Mouse (Mus musculus) macrophage (primary cell): ENCODE results near the gene Svop. TPM values are rescaled to one million over a fixed set of nuclear protein-coding genes. Genes with fewer than 3 reads are reported as not detected.

Source experiments
- H3K27ac ChIP-seq: fragments of 350-480 bp; formaldehyde crosslinking; 2 replicates; pipeline ENCODE4 v1.9.0; 2021
- H3K36me3 ChIP-seq: fragments of 350-480 bp; formaldehyde crosslinking; 2 replicates; pipeline ENCODE4 v1.9.0; 2021; ENCODE audit errors: inconsistent target
- H3K4me3 ChIP-seq: fragments of 350-480 bp; formaldehyde crosslinking; 2 replicates; pipeline ENCODE4 v1.9.0; 2021; ENCODE audit errors: inconsistent target
- H3K79me2 ChIP-seq: fragments of 350-480 bp; formaldehyde crosslinking; 2 replicates; pipeline ENCODE4 v1.9.0; 2021; ENCODE audit errors: inconsistent target
- WGBS: methylation state at CpG from one replicate; pipeline ENCODE4 v1.1.7; 2026; ENCODE audit warnings: inconsistent platforms; ENCODE audit not compliant: missing documents; 5-methylcytosine and 5-hydroxymethylcytosine counted together
- polyA plus RNA-seq: library from polyadenylated mRNA; stranded (reverse); fragments of 250-400 nt; gene quantifications from 3 replicates; pipeline ENCODE4 v1.2.4, GENCODE M21; 2018; ENCODE audit warnings: inconsistent platforms
- total RNA-seq, 78 experiments: library from RNA; depleted of rRNA; stranded (reverse); fragments of 250-400 nt; gene quantifications; 1 replicate in 9 of 78; 2 replicates in 24 of 78; 3 replicates in 43 of 78; 4 replicates in 2 of 78; pipeline ENCODE4 v1.2.4; 2018; ENCODE audit warnings: inconsistent platforms in 56 of 78

Gene Svop
- total RNA-seq (2018; cell fraction: chromatin; rRNA removed) = not detected
- not detected for total RNA-seq (2018; cell fraction: cytosol; rRNA removed)
- not detected for total RNA-seq (2018; cell fraction: nucleus; rRNA removed)
- not detected in 3 replicates for polyA plus RNA-seq

DNA sequence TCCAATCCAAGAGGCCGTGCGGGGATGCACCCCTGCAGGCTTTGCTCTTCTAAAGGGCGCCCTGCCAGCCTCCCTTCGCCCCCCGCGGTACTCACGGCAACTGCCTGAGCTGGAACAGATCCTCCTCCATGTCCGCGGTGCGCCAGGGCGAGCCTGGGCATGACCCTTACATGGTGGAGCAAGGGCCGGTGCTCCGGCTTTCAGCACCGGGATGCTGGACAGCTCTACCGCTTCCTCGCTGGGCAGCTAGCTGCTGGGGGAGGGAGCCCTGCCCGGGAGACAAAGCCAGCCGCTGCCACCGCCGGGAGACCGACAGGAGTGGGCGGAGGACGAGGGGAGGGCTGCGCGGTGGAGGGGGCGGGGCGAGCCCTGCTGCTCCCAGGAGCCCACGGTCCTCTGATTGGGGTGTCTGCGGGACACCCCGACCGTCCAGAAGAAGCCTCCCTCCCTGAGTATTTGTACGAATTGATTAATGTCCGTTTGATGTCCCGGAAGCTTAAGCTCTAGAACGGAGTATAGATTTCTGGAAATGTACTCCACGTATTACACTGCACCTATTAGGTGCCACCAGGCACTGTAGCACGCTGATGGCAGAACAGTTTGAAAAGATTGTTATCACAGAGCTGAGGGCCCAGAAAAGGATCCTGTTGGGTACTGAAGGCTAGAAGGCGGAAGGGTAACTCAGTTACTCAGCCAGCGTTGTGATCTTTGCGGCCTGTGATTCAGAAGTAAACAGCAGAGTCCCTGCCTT is at the start of gene Svop:
TSS of gene Svop (minus strand) at position 514 of the 751 bp plus-strand sequence.
- 4% methylated on average over 40 of the region's 40 CpGs for WGBS
- H3K27ac ChIP-seq = no peak within 1 kb of the TSS
- no peaks in the 10 kb centered on the region for H3K36me3 ChIP-seq
- no peak within 1 kb of the TSS for H3K4me3 ChIP-seq
- no peaks in the 10 kb centered on the region for H3K79me2 ChIP-seq

- H3K79me2 ChIP-seq = no peaks in the 10 kb centered on the region
- no peak overlapping the region for H3K27ac ChIP-seq
- 72% methylated on average over 9 of the region's 9 CpGs for WGBS
- H3K36me3 ChIP-seq = no peaks in the 10 kb centered on the region
- H3K4me3 ChIP-seq = no peak overlapping the region
Measured at GRCm38 (mm10) chr5:114139175-114139574, 47.8 kb upstream of the Svop start.

DNA sequence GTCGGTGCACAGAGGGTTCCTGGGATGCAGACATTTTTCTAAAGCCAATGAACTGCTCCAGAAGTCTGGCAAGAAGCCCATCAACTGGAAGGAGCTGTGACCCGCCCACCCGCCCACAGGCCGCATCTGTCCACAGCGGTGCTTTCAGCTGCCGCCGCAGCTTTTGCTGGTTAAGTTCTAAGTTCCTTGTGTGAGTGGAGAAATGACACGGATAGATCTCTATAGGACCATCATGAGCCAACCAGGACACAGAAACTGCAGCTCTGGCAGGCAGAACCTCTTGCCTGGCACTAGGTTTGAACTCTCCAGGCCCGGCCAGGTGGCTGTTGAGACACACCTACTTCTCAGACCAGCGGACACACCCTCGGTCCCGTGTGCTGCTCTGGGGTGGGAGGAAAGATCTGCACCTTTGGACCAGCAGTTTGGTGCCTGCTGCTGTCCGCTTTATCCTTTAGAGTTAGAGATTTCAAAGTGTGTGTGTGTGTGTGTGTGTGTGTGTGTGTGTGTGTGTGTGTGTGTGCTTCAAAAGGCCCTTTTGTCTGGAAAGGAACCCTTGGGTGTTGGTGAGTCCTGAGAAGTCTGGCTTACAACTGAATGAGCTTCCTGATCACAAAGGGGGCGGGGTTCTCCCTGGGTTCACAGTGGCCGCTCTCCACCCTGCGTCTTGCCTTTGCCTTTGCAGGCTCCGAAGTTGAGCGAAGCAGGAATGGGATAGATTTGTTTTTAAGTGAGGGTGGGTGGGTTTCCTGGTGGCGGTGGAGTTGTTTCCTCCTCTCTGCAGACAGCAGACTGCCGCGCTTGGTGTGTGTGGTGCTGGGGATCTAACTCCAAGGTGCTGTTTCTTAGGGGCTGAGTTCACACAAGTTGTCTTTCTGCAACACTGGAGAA is 47.2 kb upstream of the Svop start:
- H3K36me3 ChIP-seq = no peaks in the 10 kb centered on the region
- no peak overlapping the region for H3K4me3 ChIP-seq
- 91% methylated on average over 15 of the region's 21 CpGs for WGBS
- no peak overlapping the region for H3K27ac ChIP-seq
- H3K79me2 ChIP-seq = no peaks in the 10 kb centered on the region

GRCm38 (mm10) chr5:114137481-114138276 is 46.3 kb upstream of the Svop start:
- no peak overlapping the region for H3K4me3 ChIP-seq
- 96% methylated on average over 15 of the region's 15 CpGs for WGBS
- H3K79me2 ChIP-seq = no peaks in the 10 kb centered on the region
- H3K27ac ChIP-seq = no peak overlapping the region
- H3K36me3 ChIP-seq = no peaks in the 10 kb centered on the region

DNA sequence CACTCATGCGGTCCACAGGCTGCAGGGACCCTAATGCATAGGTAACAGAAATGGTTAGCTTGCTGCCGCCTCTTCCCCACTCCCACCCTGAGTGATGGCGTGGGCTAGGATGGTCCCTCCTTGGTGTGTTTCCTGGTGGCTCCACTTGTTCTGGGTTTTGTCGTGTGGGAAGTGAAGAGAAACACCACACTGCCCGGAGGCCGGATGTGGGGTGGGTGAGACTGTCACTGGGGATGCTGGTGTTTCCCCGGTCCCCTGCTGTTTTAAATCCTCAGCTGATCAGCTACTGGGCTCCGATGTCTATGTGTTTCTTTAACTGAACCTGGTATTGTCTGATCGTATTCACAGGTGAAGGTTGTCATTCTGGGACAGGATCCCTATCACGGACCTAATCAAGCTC is 44.1 kb upstream of the Svop start:
- Histone ChIP-seq H3K36me3 (no peaks in the 10 kb centered on the region), H3K27ac (no peak overlapping the region), H3K4me3 (no peak overlapping the region), H3K79me2 (no peaks in the 10 kb centered on the region)
- 89% methylated on average over 10 of the region's 10 CpGs for WGBS

DNA sequence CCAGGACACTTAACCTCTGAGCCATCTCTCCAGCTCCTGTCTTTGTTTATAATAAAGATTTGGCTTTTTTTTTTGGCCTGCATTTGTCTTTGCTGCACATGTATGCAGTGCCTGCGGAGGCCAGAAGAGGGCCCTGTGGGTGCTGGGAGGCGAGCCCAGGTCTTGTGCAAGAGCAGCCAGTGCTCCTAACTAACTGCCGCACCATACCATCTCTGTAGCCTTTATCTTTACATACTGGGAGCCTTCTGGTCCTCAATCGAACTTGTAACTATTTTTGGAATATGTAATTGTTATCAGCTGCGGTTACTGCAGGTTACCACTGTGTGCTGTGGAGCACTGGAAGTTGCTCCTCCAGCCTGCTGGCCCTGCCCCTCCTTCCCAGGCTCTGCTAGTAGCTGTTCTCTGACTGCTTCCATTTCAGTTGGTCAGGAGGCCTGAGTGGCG is 42.7 kb upstream of the Svop start:
- Histone ChIP-seq H3K4me3 (no peak overlapping the region), H3K27ac (no peak overlapping the region), H3K36me3 (no peaks in the 10 kb centered on the region), H3K79me2 (no peaks in the 10 kb centered on the region)
- 66% methylated on average over 6 of the region's 6 CpGs for WGBS

DNA sequence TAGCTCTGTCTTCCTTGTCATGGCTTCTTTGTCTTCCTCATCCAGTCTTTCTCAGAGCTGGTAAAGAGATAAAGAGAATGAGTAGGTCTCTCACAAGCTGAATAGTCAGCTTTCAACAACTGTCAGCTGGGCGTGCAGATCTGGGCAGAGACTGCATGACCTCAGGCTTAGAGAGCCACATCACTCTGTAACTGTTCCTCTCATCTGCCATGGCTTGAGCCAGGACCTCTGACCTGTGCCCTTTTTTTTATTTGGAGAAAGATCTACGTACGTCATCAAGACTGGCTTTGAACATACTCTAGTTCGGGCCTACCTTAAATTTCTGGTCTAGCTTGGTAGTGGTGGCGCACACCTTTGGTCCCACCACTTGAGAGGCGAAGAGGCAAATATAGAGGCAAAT is 41.5 kb upstream of the Svop start:
- no peak overlapping the region for H3K4me3 ChIP-seq
- no peaks in the 10 kb centered on the region for H3K36me3 ChIP-seq
- WGBS = 97% methylated on average over 6 of the region's 6 CpGs
- no peak overlapping the region for H3K27ac ChIP-seq
- H3K79me2 ChIP-seq = no peaks in the 10 kb centered on the region

- Histone ChIP-seq H3K79me2 (no peaks in the 10 kb centered on the region), H3K4me3 (peak overlapping the region; percentile 28), H3K36me3 (no peaks in the 10 kb centered on the region), H3K27ac (no peak overlapping the region)
- 2% methylated on average over 15 of the region's 15 CpGs for WGBS
Measured at GRCm38 (mm10) chr5:114131521-114131840, 40.1 kb upstream of the Svop start.

- WGBS = 1% methylated on average over 72 of the region's 87 CpGs
- H3K79me2 ChIP-seq = no peaks in the 10 kb centered on the region
- peak overlapping the region; percentile 28 for H3K4me3 ChIP-seq
- no peaks in the 10 kb centered on the region for H3K36me3 ChIP-seq
- no peak overlapping the region for H3K27ac ChIP-seq
Measured at GRCm38 (mm10) chr5:114130698-114131520, 39.5 kb upstream of the Svop start.

DNA sequence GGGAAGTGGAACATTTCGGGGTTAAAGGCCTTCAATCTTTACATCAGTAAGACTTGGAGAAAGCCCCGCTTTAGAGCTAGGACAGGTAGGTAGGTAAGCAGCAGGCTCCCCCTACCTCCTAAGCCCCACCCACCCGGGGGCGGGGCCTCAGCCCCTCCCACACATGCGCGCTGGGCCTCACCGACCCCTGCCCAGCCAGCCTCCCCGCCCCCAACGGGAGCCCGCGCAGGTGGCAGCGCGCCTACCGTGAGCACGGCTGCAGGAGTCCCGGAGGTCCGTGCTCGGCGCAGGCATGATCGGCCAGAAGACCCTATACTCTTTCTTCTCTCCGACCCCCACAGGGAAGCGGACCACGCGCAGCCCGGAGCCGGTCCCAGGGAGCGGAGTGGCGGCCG is 38.8 kb upstream of the Svop start, which contains the start of gene Ung:
TSS of gene Ung (plus strand) at position 176 of the 395 bp plus-strand sequence.
- Histone ChIP-seq H3K36me3 (no peaks in the 10 kb centered on the region), H3K4me3 (no peak within 1 kb of the TSS; the same call in 1 of the 2 replicates), H3K27ac (no peak within 1 kb of the TSS), H3K79me2 (no peaks in the 10 kb centered on the region)
- under 1% methylated on average over 29 of the region's 29 CpGs for WGBS

- H3K27ac ChIP-seq = no peak overlapping the region
- no peaks in the 10 kb centered on the region for H3K36me3 ChIP-seq
- no peaks in the 10 kb centered on the region for H3K79me2 ChIP-seq
- no peak overlapping the region for H3K4me3 ChIP-seq
- WGBS = 92% methylated on average over 15 of the region's 15 CpGs
Measured at GRCm38 (mm10) chr5:114129550-114130210, 38.3 kb upstream of the Svop start.

GRCm38 (mm10) chr5:114127374-114128349 is 36.3 kb upstream of the Svop start, which contains the start of gene Alkbh2:
Gene Alkbh2 (minus strand): TSS chr5:114128218.
- H3K27ac ChIP-seq = peak within 1 kb of the TSS; percentile 31

More at GRCm38 (mm10) chr5:114127374-114128349, 36.3 kb upstream of the Svop start, which contains the start of gene Alkbh2:
- Histone ChIP-seq H3K79me2 (no peaks in the 10 kb centered on the region), H3K36me3 (peaks cover 8% of the 10 kb centered on the region; the same call in 1 of the 2 replicates), H3K4me3 (peak within 1 kb of the TSS; percentile 62)
- WGBS = 4% methylated on average over 69 of the region's 69 CpGs
